Mouse (Mus musculus) ES-E14 (cell line): ENCODE results near the gene Olfr209.
"Not testable (repeated sequence)": the region's sequence is repeated elsewhere in the genome, so short reads cannot be mapped to it uniquely, and the experiment has no call there.

ENCODE experiments used
- CHD2 ChIP-seq: IDR thresholded peaks from 2 replicates; pipeline ENCODE4 v1.6.1; 2014; ENCODE audit warnings: mild to moderate bottlenecking, low read depth, low read length, inconsistent platforms
- HCFC1 ChIP-seq: IDR thresholded peaks from 2 replicates; pipeline ENCODE4 v1.6.1; 2012; ENCODE audit warnings: low read length, inconsistent platforms, borderline replicate concordance; ENCODE audit not compliant: insufficient read depth
- MAFK ChIP-seq: IDR thresholded peaks from 2 replicates; pipeline ENCODE4 v1.6.1; 2014; ENCODE audit warnings: mild to moderate bottlenecking, low read depth, low read length, inconsistent platforms; ENCODE audit not compliant: insufficient read depth
- ZC3H11A ChIP-seq: IDR thresholded peaks from 2 replicates; pipeline ENCODE4 v1.6.1; 2012; ENCODE audit warnings: low read depth, mild to moderate bottlenecking, inconsistent platforms, low read length, borderline replicate concordance
- ZNF384 ChIP-seq: IDR thresholded peaks from 2 replicates; pipeline ENCODE4 v1.6.1; 2012; ENCODE audit warnings: low read depth, low read length, inconsistent platforms

DNA sequence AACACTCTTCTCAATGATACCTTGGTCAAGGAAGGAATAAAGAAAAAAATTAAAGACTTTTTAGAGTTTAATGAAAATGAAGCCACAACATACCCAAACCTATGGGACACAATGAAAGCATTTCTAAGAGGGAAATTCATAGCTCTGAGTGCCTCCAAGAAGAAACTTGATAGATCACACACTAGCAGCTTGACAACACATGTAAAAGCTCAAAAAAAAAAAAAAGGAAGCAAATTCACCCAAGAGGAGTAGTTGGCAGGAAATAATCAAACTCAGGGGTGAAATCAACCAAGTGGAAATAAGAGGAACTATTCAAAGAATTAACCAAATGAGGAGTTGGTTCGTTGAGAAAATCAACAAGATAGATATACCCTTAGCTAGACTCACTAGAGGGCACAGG is 40.5 kb downstream of the Olfr209 start:
- TF ChIP-seq HCFC1, MAFK, ZNF384, CHD2, ZC3H11A: not testable (repeated sequence)
